Mouse (Mus musculus) neural tube, embryonic 11.5 days (tissue): Measurements from ENCODE around the gene Hpd. TPM values are rescaled to one million over a fixed set of nuclear protein-coding genes. Genes with fewer than 3 reads are reported as not detected.
"Not testable (repeated sequence)": the region's sequence is repeated elsewhere in the genome, so short reads cannot be mapped to it uniquely, and the experiment has no call there.

ENCODE experiments used
- ATAC-seq: fragments of 200-750 bp; cut with Nextera tagmentation; 2 replicates; pipeline ENCODE4 v1.8.0; 2017; ENCODE audit warnings: moderate number of reproducible peaks, mild to moderate bottlenecking, moderate TSS enrichment, moderate library complexity; ENCODE audit not compliant: insufficient read depth, low FRiP score, low TSS enrichment
- DNase-seq: peaks from one replicate; pipeline ENCODE4 v3.0.0-alpha.2; 2015; ENCODE audit warnings: low spot score
- H3K27ac ChIP-seq: fragments of 300-500 bp; sonication (generic); 2 replicates; pipeline ENCODE4 v1.5.1; 2014; ENCODE audit warnings: low read depth, mild to moderate bottlenecking, low read length
- H3K27me3 ChIP-seq: fragments of 300-500 bp; sonication (generic); 2 replicates; pipeline ENCODE4 v1.6.1; 2014; ENCODE audit warnings: mild to moderate bottlenecking, low read length, mixed read lengths; ENCODE audit not compliant: control insufficient read depth, insufficient read depth
- H3K36me3 ChIP-seq: fragments of 300-500 bp; sonication (generic); 2 replicates; pipeline ENCODE4 v1.6.1; 2014; ENCODE audit warnings: mild to moderate bottlenecking, low read length, moderate library complexity, mixed read lengths; ENCODE audit not compliant: control insufficient read depth, insufficient read depth
- H3K4me1 ChIP-seq: fragments of 300-500 bp; sonication (generic); 2 replicates; pipeline ENCODE4 v1.6.1; 2014; ENCODE audit warnings: low read length, mixed read lengths; ENCODE audit not compliant: control insufficient read depth, insufficient read depth
- H3K4me2 ChIP-seq: fragments of 300-500 bp; sonication (generic); 2 replicates; pipeline ENCODE4 v1.6.1; 2014; ENCODE audit warnings: low read depth, mild to moderate bottlenecking, moderate library complexity
- H3K4me3 ChIP-seq: fragments of 300-500 bp; sonication (generic); 2 replicates; pipeline ENCODE4 v1.5.1; 2014; ENCODE audit warnings: low read depth, low read length
- H3K9ac ChIP-seq: fragments of 300-500 bp; sonication (generic); 2 replicates; pipeline ENCODE4 v1.6.1; 2014; ENCODE audit warnings: mild to moderate bottlenecking, low read length
- H3K9me3 ChIP-seq: fragments of 300-500 bp; sonication (generic); 2 replicates; pipeline ENCODE4 v1.6.1; 2016; ENCODE audit warnings: low read length; ENCODE audit not compliant: control insufficient read depth
- WGBS: fragments of 180-500 bp; shearing (Covaris S2); extraction: QIAGEN DNeasy Blood & Tissue Kit; methylation state at CpG from one replicate; pipeline ENCODE4 v1.1.7; 2014; 5-methylcytosine and 5-hydroxymethylcytosine counted together
- polyA plus RNA-seq: library from polyadenylated mRNA; unstranded; fragments of >200 nt; fragmentation: Nextera tagmentation; extraction: Ambion mirVana; gene quantifications from 2 replicates; pipeline ENCODE4 v1.2.1, GENCODE M21; 2014

Hpd gene
- polyA plus RNA-seq, 1 experiment from 2014 or later: not detected

DNA sequence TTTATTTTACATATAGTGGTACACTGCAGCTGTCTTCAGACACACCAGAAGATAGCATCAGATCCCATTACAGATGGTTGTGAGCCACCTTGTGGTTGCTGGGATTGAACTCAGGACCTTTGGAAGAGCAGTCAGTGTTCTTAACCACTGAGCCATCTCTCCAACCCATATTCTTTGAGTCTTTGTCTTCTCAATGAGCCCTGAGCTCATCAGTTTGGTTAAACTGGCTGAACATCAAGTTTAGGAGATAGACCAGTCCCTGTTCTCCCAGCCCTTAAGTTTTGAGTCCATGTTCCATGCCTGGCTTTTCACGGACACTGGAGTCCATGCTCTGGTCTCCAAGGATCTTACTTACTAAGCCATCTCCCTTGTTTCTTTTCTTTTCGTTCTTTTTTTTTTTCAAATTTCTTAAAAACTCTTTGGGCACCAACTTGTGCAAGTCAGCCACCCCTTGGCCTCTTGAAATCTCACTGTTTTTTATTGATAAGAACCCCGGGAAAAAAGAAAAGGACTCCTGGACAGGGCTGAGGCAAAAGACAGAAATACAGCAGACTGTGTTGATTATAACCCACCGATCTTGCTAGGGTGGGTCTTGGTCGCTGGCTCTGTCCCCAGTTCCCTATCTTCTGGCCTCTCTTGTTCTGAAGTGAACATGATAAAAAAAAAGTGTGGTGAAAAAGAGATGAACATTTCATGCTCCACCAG, 40.0 kb upstream of the Hpd start:
- not testable (repeated sequence) for H3K9me3 ChIP-seq, H3K4me2 ChIP-seq, H3K4me1 ChIP-seq, ATAC-seq, H3K9ac ChIP-seq, H3K4me3 ChIP-seq, H3K27ac ChIP-seq, DNase-seq, H3K27me3 ChIP-seq, H3K36me3 ChIP-seq
- WGBS: 87% methylated on average over 3 of the region's 5 CpGs

DNA sequence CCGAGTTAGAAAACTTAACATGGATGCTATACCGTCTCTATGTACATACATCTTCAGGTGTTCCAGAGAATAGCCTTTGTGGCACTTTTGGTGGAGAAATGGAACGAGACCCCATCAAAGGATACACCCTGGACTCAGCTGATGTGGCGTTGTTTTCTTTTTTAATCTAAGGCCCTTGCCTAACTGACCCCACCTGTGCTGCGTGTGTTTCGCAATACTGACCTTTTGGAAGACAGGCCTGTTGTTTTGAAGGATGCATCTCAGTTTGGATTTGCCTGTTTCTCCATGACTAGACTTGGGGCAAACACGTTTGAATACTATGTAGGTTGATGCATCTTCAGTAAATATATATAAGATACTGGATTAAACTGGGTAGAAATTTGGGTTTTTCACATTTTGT, 21.1 kb upstream of the Hpd start:
- not testable (repeated sequence) for H3K27me3 ChIP-seq, H3K27ac ChIP-seq, DNase-seq, H3K4me2 ChIP-seq, H3K4me1 ChIP-seq, H3K4me3 ChIP-seq, ATAC-seq, H3K9ac ChIP-seq, H3K36me3 ChIP-seq, H3K9me3 ChIP-seq
- 85% methylated on average over 7 of the region's 7 CpGs for WGBS

DNA sequence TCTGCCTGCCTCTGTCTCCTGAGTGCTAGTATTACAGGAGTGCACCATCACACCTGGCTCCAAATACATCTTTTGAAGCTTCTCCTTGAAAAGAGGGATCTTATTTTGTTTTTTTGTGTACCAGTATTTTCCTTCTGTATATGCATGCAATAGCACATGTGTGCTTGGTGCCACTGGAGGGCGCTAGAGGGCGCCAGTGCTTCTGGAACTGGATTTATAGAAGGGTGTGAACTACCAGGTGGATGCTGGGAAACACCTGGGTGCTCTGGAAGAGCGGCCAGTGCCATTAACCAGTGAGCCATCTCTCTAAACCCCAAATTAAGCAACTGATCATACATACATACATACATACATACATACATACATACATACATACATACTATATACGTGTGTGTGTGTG, 20.2 kb upstream of the Hpd start:
- not testable (repeated sequence) for H3K36me3 ChIP-seq, H3K4me2 ChIP-seq, H3K4me1 ChIP-seq, H3K9ac ChIP-seq, DNase-seq, H3K4me3 ChIP-seq, H3K27me3 ChIP-seq, H3K9me3 ChIP-seq, ATAC-seq, H3K27ac ChIP-seq
- 51% methylated on average over 4 of the region's 4 CpGs for WGBS

DNA sequence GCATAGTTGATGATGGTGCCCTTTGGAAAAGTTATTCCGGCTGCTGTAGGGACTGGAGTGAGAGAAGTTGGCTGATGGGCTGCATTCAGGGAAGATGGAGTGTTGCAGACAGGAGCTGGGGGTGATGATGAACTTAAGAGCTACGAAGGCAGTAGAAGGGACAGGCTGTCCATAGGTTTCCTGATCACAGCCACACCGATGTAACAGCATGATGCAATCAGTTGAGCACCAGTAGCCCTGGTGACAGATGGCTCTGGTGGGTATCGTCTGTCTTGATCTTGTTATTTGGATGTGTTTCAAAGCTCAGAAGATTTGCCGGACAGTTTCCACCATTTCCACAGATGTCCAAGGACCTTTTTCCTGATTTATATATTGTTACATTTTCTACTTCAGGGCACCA, 19.5 kb upstream of the Hpd start:
- H3K4me2 ChIP-seq: no peak overlapping the region
- WGBS: 87% methylated on average over 5 of the region's 5 CpGs
- H3K27me3 ChIP-seq: no peaks in the 10 kb centered on the region
- ATAC-seq (no peak), DNase-seq (no peak)
- H3K9ac ChIP-seq: no peak overlapping the region
- H3K27ac ChIP-seq: no peak overlapping the region
- no peaks in the 10 kb centered on the region for H3K36me3 ChIP-seq
- no peak overlapping the region for H3K4me3 ChIP-seq
- H3K4me1 ChIP-seq: no peaks in the 10 kb centered on the region
- H3K9me3 ChIP-seq: no peaks in the 10 kb centered on the region

DNA sequence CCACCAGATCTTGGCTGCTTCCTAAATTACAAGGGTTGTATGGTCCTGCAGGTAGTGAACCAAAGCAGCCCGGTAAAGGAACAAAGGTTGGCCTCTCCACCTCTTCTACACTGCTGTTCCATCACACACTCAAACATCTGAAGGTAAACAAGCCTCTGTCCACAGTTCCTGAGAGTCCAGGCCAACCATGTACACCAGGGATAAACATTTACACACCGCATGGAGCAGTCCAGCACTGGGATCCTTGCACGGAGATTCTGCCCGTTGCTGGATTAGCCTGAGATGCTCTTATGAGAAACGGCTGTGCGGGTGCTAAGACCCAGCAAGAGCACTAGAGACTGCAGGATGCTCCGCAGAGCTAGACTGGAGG, 19.0 kb upstream of the Hpd start:
- Histone ChIP-seq H3K4me3 (no peak overlapping the region), H3K27me3 (no peaks in the 10 kb centered on the region), H3K27ac (no peak overlapping the region), H3K4me2 (no peak overlapping the region), H3K9ac (no peak overlapping the region), H3K36me3 (no peaks in the 10 kb centered on the region), H3K4me1 (no peaks in the 10 kb centered on the region), H3K9me3 (no peaks in the 10 kb centered on the region)
- ATAC-seq (no peak), DNase-seq (no peak)
- 86% methylated on average over 7 of the region's 7 CpGs for WGBS

DNA sequence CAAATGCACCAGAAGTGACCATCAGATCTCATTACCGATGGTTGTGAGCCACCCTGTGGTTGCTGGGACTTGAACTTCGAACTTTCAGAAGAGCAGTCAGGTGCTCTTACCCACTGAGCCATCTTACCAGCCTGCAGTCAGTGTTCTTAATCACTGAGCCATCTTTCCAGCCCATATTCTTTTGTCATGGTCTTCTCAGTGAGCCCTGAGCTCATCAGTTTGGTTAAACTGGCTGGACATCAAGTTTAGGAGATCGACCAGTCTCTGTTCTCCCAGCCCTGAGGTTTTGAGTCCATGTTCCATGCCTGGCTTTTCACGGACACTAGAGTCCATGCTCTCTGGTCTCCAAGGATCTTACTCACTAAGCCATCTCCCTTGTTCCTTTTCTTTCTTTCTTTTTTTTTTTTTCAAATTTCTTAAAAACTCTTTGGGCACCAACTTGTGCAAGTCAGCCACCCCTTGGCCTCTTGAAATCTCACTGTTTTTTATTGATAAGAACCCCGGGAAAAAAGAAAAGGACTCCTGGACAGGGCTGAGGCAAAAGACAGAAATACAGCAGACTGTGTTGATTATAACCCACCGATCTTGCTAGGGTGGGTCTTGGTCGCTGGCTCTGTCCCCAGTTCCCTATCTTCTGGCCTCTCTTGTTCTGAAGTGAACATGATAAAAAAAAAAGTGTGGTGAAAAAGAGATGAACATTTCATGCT, 18.4 kb upstream of the Hpd start:
- H3K27ac ChIP-seq, H3K4me1 ChIP-seq, ATAC-seq, H3K9me3 ChIP-seq, DNase-seq, H3K4me2 ChIP-seq, H3K4me3 ChIP-seq, H3K27me3 ChIP-seq, H3K36me3 ChIP-seq, H3K9ac ChIP-seq: not testable (repeated sequence)
- 94% methylated on average over 5 of the region's 7 CpGs for WGBS

DNA sequence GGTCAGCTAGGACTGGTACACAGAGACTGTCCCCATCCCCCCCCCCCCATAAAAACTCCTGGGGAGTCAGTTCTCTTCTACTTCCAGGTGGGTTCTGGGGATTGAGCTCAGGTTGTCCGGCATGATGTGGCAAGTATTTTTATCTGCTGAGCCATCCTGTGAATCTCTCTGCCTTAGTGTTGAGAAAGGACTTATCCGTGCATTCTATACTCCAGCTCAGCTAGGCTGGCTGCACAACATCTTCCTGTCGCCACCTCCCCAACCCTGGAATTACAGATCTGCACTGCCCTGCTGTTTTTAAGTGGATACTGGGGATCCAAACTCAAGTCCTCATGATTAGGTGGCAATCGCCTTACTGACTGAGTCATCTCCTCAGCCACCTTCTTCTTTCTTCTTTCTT, 16.0 kb upstream of the Hpd start:
- Histone ChIP-seq H3K4me2 (no peak overlapping the region), H3K9ac (no peak overlapping the region), H3K4me3 (no peak overlapping the region), H3K9me3 (no peaks in the 10 kb centered on the region), H3K4me1 (no peaks in the 10 kb centered on the region), H3K27ac (no peak overlapping the region), H3K36me3 (no peaks in the 10 kb centered on the region), H3K27me3 (no peaks in the 10 kb centered on the region)
- no peak for DNase-seq
- ATAC-seq: no peak
- 93% methylated on average over 4 of the region's 4 CpGs for WGBS

DNA sequence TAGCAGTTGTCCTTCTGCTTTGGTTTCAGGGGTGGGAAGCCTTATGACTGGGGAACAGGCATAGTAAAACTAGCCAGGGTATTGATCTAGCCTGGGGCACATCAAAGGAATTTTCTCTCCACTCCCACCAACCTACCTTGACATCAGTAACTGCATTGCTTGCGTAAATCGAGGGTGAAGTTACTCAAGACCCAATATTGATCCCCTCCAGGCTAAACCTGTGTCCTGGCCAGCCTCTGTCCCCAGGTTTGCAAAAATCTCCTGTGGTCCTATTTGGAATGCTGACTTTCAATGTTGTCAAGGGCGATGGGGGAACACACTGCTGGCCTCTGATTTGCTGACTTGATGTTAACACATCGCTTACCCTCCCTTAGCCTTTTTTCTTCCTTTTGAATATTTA, 14.2 kb upstream of the Hpd start:
- Histone ChIP-seq H3K4me2 (no peak overlapping the region), H3K36me3 (no peaks in the 10 kb centered on the region), H3K4me1 (no peaks in the 10 kb centered on the region), H3K27me3 (no peaks in the 10 kb centered on the region), H3K4me3 (no peak overlapping the region), H3K9ac (no peak overlapping the region), H3K9me3 (no peaks in the 10 kb centered on the region), H3K27ac (no peak overlapping the region)
- 77% methylated on average over 4 of the region's 4 CpGs for WGBS
- DNase-seq (no peak), ATAC-seq (no peak)

DNA sequence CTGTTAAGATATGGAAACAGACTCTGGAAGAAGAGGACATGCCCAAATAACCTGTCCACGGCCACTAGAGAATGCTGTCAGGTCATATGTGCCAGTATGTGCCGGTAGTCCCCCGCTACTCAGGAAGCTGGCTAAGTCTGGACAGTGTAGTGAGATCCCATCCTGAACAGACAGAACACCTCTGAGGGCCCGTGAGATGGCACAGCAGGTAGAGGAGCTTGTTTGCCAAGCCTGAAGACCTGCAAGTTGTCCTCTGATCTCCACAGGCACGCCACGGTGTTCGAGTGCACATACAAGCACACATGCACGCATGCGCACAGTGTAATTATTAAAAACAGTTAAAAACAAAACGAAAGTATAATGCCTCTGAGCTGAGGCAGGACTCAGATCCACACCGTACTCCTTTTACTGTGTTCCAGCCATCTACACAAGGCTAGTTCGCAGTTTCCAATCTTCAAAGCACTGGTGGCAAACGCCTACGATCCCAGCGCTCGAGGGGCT, 13.0 kb upstream of the Hpd start:
- Histone ChIP-seq H3K27me3 (no peaks in the 10 kb centered on the region), H3K9ac (no peak overlapping the region), H3K27ac (no peak overlapping the region), H3K4me3 (no peak overlapping the region), H3K9me3 (no peaks in the 10 kb centered on the region), H3K4me1 (no peaks in the 10 kb centered on the region), H3K4me2 (no peak overlapping the region), H3K36me3 (no peaks in the 10 kb centered on the region)
- WGBS: 88% methylated on average over 16 of the region's 16 CpGs
- ATAC-seq (no peak), DNase-seq (no peak)
